Mouse (Mus musculus): Measurements from ENCODE around the gene Ces4a. TPM values are rescaled to one million over a fixed set of nuclear protein-coding genes. Genes with fewer than 3 reads are reported as not detected.

The Ces4a gene
- polyA plus RNA-seq, 1 experiment from 2014 or later: not detected

DNA sequence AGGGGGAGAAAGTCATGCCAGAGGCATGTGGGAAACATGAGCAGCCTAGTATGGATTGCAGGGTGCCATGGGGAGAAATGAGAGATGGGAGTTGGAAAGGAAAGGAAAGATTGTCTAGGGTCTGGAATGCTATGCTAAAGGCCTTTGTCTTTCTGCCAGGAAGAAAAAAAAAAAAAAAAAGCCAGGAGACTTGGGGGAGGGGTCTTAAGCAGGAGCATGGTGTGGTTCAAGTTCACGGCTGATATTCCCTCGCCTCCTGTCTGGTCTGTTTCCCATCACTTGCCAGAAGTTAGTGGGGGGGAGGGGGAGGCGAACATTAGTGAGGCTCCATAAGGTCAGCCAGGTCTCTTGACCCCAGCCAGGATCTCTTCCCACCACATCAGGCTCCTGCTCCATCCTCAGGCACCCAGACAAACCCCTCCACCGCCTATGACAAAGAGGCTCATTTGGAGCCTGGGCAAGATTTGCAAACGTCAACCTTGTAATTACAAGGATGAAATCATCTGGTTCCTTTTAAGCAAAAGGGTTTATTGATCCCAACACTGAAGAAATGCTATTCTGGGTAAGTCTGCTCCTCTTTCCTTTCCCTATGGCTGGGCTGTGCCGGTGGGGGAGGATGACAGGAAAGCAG lies 32.8 kb downstream of the Ces4a start:
- Histone ChIP-seq H3K9ac (replicated peaks; ENCODE audit: low read length) (no peak overlapping the region), H3K27ac (replicated peaks; ENCODE audit: low read depth, low read length) (no peak overlapping the region), H3K9me3 (ENCODE audit: control insufficient read depth, low read length) (no peaks in the 10 kb centered on the region), H3K36me3 (ENCODE audit: control insufficient read depth, insufficient read depth, low read length) (no peaks in the 10 kb centered on the region), H3K27me3 (ENCODE audit: control insufficient read depth, insufficient read depth, low read length) (no peaks in the 10 kb centered on the region), H3K4me1 (ENCODE audit: control insufficient read depth, insufficient read depth, low read length) (no peaks in the 10 kb centered on the region), H3K4me2 (ENCODE audit: low read length) (no peak overlapping the region), H3K4me3 (replicated peaks; ENCODE audit: low read depth, low read length) (no peak overlapping the region)
- WGBS: 33% methylated on average over 6 of the region's 6 CpGs
- no peak for ATAC-seq (ENCODE audit: low FRiP score, low TSS enrichment)
- no peak for DNase-seq

- H3K36me3 ChIP-seq (ENCODE audit: control insufficient read depth, insufficient read depth, low read length): no peaks in the 10 kb centered on the region
- no peak overlapping the region for H3K9ac ChIP-seq (replicated peaks; ENCODE audit: low read length)
- ATAC-seq (ENCODE audit: low FRiP score, low TSS enrichment) (no peak), DNase-seq (no peak)
- no peak overlapping the region for H3K27ac ChIP-seq (replicated peaks; ENCODE audit: low read depth, low read length)
- H3K27me3 ChIP-seq (ENCODE audit: control insufficient read depth, insufficient read depth, low read length): no peaks in the 10 kb centered on the region
- 70% methylated on average over 2 of the region's 2 CpGs for WGBS
- no peak overlapping the region for H3K4me3 ChIP-seq (replicated peaks; ENCODE audit: low read depth, low read length)
- H3K4me2 ChIP-seq (ENCODE audit: low read length): no peak overlapping the region
- no peaks in the 10 kb centered on the region for H3K9me3 ChIP-seq (ENCODE audit: control insufficient read depth, low read length)
- H3K4me1 ChIP-seq (ENCODE audit: control insufficient read depth, insufficient read depth, low read length): no peaks in the 10 kb centered on the region
These were observed 33.6 kb downstream of the Ces4a start for GRCm38 (mm10) chr8:105165191-105165590.

- 79% methylated on average over 2 of the region's 2 CpGs for WGBS
- Histone ChIP-seq H3K27ac (replicated peaks; ENCODE audit: low read depth, low read length) (no peak overlapping the region), H3K4me2 (ENCODE audit: low read length) (no peak overlapping the region), H3K4me3 (replicated peaks; ENCODE audit: low read depth, low read length) (no peak overlapping the region), H3K9ac (replicated peaks; ENCODE audit: low read length) (no peak overlapping the region), H3K27me3 (ENCODE audit: control insufficient read depth, insufficient read depth, low read length) (no peaks in the 10 kb centered on the region), H3K9me3 (ENCODE audit: control insufficient read depth, low read length) (no peaks in the 10 kb centered on the region), H3K4me1 (ENCODE audit: control insufficient read depth, insufficient read depth, low read length) (no peaks in the 10 kb centered on the region; the same call in 1 of the 2 replicates), H3K36me3 (ENCODE audit: control insufficient read depth, insufficient read depth, low read length) (no peaks in the 10 kb centered on the region)
- no peak for DNase-seq
- ATAC-seq (ENCODE audit: low FRiP score, low TSS enrichment): no peak
These were observed 35.5 kb downstream of the Ces4a start for GRCm38 (mm10) chr8:105167116-105167515.

DNA sequence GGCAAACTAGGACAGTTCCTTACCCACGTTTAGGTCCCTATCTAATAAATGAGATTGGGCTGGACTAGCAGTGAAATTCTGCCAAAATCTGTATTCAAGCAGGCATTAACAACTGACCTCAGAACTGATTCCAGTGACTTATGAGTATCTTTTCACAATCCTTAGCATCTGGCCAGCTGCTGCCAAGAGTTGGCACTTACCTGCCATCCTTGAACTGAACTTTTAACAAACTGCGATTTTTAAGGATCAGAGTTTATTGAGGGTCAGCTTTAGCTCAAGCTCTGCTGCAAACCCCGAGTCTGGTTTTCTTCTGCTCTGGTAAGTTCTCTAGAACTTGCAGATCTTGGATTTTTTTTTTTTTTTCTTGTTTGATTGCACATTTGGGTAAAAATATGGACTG lies 38.0 kb downstream of the Ces4a start:
- no peaks in the 10 kb centered on the region for H3K27me3 ChIP-seq (ENCODE audit: control insufficient read depth, insufficient read depth, low read length)
- 59% methylated on average over 3 of the region's 3 CpGs for WGBS
- H3K4me2 ChIP-seq (ENCODE audit: low read length): peak overlapping the region; percentile 69

DNA sequence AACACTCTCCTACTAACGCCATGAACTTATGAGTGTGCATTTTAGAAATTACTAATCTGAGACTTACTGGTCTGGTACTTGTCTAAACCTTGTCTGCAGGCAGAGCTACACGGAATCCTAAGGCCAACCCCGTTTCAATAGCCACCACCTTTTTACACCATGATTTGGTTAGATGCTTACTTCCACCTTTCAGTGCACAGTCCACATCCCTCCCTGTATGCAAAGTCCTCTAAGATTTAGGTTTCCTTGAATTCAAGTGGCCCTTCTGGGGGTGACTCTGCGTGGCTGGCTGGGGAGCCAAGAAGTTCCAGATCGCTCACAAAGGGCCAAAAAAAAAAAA lies 38.4 kb downstream of the Ces4a start:
- H3K27me3 ChIP-seq (ENCODE audit: control insufficient read depth, insufficient read depth, low read length): no peaks in the 10 kb centered on the region
- H3K9me3 ChIP-seq (ENCODE audit: control insufficient read depth, low read length): no peaks in the 10 kb centered on the region
- 2% methylated on average over 5 of the region's 5 CpGs for WGBS
- peak overlapping the region; percentile 69 for H3K4me2 ChIP-seq (ENCODE audit: low read length)
- DNase-seq: no peak
- peak overlapping the region; percentile 84; the same call in 1 of the 2 replicates for H3K9ac ChIP-seq (replicated peaks; ENCODE audit: low read length)
- peak overlapping the region; percentile 88 for H3K4me3 ChIP-seq (replicated peaks; ENCODE audit: low read depth, low read length)
- H3K4me1 ChIP-seq (ENCODE audit: control insufficient read depth, insufficient read depth, low read length): no peaks in the 10 kb centered on the region; the same call in 1 of the 2 replicates
- peak overlapping the region; percentile 87 for H3K27ac ChIP-seq (replicated peaks; ENCODE audit: low read depth, low read length)
- peak; percentile 24; the same call in 1 of the 2 replicates for ATAC-seq (ENCODE audit: low FRiP score, low TSS enrichment)
- H3K36me3 ChIP-seq (ENCODE audit: control insufficient read depth, insufficient read depth, low read length): no peaks in the 10 kb centered on the region

More for the DNA sequence above, 38.0 kb downstream of the Ces4a start:
- ATAC-seq (ENCODE audit: low FRiP score, low TSS enrichment) (no peak), DNase-seq (no peak)
- H3K27ac ChIP-seq (replicated peaks; ENCODE audit: low read depth, low read length): no peak overlapping the region
- H3K9ac ChIP-seq (replicated peaks; ENCODE audit: low read length): no peak overlapping the region
- no peaks in the 10 kb centered on the region for H3K36me3 ChIP-seq (ENCODE audit: control insufficient read depth, insufficient read depth, low read length)
- no peaks in the 10 kb centered on the region for H3K9me3 ChIP-seq (ENCODE audit: control insufficient read depth, low read length)
- H3K4me3 ChIP-seq (replicated peaks; ENCODE audit: low read depth, low read length): peak overlapping the region; percentile 88
- no peaks in the 10 kb centered on the region; the same call in 1 of the 2 replicates for H3K4me1 ChIP-seq (ENCODE audit: control insufficient read depth, insufficient read depth, low read length)

GRCm38 (mm10) chr8:105170381-105171115 lies 38.9 kb downstream of the Ces4a start, which contains the start of gene Cbfb:
Cbfb (plus strand) TSS chr8:105170674.
- peak; percentile 91 for ATAC-seq (ENCODE audit: low FRiP score, low TSS enrichment)
- H3K4me3 ChIP-seq (replicated peaks; ENCODE audit: low read depth, low read length): peak within 1 kb of the TSS; percentile 88
- H3K9me3 ChIP-seq (ENCODE audit: control insufficient read depth, low read length): no peaks in the 10 kb centered on the region
- peak within 1 kb of the TSS; percentile 69 for H3K4me2 ChIP-seq (ENCODE audit: low read length)
- peak within 1 kb of the TSS; percentile 84 for H3K9ac ChIP-seq (replicated peaks; ENCODE audit: low read length)
- WGBS: under 1% methylated on average over 76 of the region's 86 CpGs
- DNase-seq: peak; percentile 98
- peak within 1 kb of the TSS; percentile 87 for H3K27ac ChIP-seq (replicated peaks; ENCODE audit: low read depth, low read length)
- H3K27me3 ChIP-seq (ENCODE audit: control insufficient read depth, insufficient read depth, low read length): no peaks in the 10 kb centered on the region
- H3K4me1 ChIP-seq (ENCODE audit: control insufficient read depth, insufficient read depth, low read length): no peaks in the 10 kb centered on the region; the same call in 1 of the 2 replicates
- no peaks in the 10 kb centered on the region for H3K36me3 ChIP-seq (ENCODE audit: control insufficient read depth, insufficient read depth, low read length)

DNA sequence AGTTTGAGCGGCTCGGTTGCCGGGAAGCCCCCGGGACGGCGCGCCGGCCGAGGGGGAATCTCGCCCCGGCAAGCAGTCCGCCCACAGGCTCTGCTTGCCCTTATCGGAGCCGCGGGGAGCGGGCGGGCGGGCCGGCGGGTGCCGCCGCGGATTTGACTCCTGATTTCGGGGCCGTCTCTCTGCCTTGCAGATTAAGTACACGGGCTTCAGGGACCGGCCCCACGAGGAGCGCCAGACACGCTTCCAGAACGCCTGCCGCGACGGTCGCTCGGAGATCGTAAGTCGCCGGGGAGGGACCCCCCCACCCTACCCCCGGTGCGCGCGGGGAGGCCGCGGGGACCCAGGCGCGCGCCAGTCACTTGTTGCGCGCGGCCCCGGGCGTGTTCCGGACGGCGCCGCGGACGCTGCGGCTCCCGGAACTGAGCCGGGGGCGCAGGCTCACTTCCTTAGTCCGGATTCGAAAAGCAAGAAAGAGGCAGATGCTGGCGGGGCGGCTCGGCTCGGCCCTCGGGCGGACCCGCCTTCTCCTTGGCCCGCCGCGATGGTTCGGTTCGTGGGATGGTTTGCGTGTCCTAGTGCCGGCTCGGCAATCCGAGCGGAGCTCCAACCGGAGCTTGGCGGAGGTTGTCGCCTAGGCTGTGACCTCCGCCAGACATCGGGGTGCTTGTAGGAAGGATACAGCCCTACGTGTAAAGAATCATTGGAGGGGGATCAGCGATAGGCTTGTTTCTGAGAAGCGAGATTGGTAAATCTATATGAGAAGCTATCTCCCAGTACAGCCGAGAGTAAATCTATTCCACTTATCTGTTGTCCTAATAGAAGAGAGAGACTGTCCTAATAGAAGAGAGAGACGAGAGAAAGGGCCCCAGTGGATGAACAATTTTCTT lies 39.8 kb downstream of the Ces4a start:
- peak overlapping the region; percentile 88 for H3K4me3 ChIP-seq (replicated peaks; ENCODE audit: low read depth, low read length)
- peak; percentile 80 for DNase-seq
- under 1% methylated on average over 92 of the region's 92 CpGs for WGBS
- H3K4me2 ChIP-seq (ENCODE audit: low read length): peak overlapping the region; percentile 69
- no peaks in the 10 kb centered on the region for H3K9me3 ChIP-seq (ENCODE audit: control insufficient read depth, low read length)
- H3K27ac ChIP-seq (replicated peaks; ENCODE audit: low read depth, low read length): peak overlapping the region; percentile 87
- peak; percentile 52 for ATAC-seq (ENCODE audit: low FRiP score, low TSS enrichment)
- no peaks in the 10 kb centered on the region for H3K36me3 ChIP-seq (ENCODE audit: control insufficient read depth, insufficient read depth, low read length)
- no peaks in the 10 kb centered on the region for H3K27me3 ChIP-seq (ENCODE audit: control insufficient read depth, insufficient read depth, low read length)
- no peaks in the 10 kb centered on the region; the same call in 1 of the 2 replicates for H3K4me1 ChIP-seq (ENCODE audit: control insufficient read depth, insufficient read depth, low read length)
- H3K9ac ChIP-seq (replicated peaks; ENCODE audit: low read length): peak overlapping the region; percentile 84

DNA sequence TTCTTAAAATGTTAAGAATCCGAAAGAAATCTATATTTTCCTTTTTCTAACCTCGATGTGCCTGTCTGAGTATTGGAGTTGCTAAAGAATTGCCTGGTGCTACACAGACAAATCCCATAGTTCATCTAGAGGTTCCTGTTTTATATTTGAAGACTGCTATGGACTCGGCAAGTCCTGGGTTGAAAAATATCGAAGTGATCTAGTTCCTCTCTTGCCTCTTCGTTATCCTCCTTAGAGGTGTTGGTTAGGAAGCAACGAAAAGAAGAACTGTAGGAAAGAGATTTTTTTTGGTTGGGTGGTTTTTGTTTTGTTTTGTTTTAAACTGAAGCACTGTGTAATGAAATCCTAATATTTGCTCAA lies 40.4 kb downstream of the Ces4a start:
- no peak for ATAC-seq (ENCODE audit: low FRiP score, low TSS enrichment)
- 20% methylated on average over 6 of the region's 6 CpGs for WGBS

More for the DNA sequence above, 40.4 kb downstream of the Ces4a start:
- Histone ChIP-seq H3K27me3 (ENCODE audit: control insufficient read depth, insufficient read depth, low read length) (no peaks in the 10 kb centered on the region), H3K27ac (replicated peaks; ENCODE audit: low read depth, low read length) (no peak overlapping the region), H3K9ac (replicated peaks; ENCODE audit: low read length) (peak overlapping the region; percentile 84), H3K4me2 (ENCODE audit: low read length) (peak overlapping the region; percentile 69), H3K9me3 (ENCODE audit: control insufficient read depth, low read length) (no peaks in the 10 kb centered on the region), H3K4me3 (replicated peaks; ENCODE audit: low read depth, low read length) (peak overlapping the region; percentile 88), H3K4me1 (ENCODE audit: control insufficient read depth, insufficient read depth, low read length) (no peaks in the 10 kb centered on the region; the same call in 1 of the 2 replicates), H3K36me3 (ENCODE audit: control insufficient read depth, insufficient read depth, low read length) (no peaks in the 10 kb centered on the region)
- no peak for DNase-seq

Data from midbrain, embryonic 14.5 days (tissue).